Mouse (Mus musculus) neural tube, embryonic 11.5 days (tissue): ENCODE measurements around the gene Fam57a. TPM values are rescaled to one million over a fixed set of nuclear protein-coding genes. Genes with fewer than 3 reads are reported as not detected.

ENCODE experiments used
- ATAC-seq: fragments of 200-750 bp; cut with Nextera tagmentation; 2 replicates; pipeline ENCODE4 v1.8.0; 2017; ENCODE audit warnings: moderate number of reproducible peaks, mild to moderate bottlenecking, moderate TSS enrichment, moderate library complexity; ENCODE audit not compliant: insufficient read depth, low FRiP score, low TSS enrichment
- DNase-seq: peaks from one replicate; pipeline ENCODE4 v3.0.0-alpha.2; 2015; ENCODE audit warnings: low spot score
- H3K27ac ChIP-seq: fragments of 300-500 bp; sonication (generic); 2 replicates; pipeline ENCODE4 v1.5.1; 2014; ENCODE audit warnings: low read depth, mild to moderate bottlenecking, low read length
- H3K27me3 ChIP-seq: fragments of 300-500 bp; sonication (generic); 2 replicates; pipeline ENCODE4 v1.6.1; 2014; ENCODE audit warnings: mild to moderate bottlenecking, low read length, mixed read lengths; ENCODE audit not compliant: control insufficient read depth, insufficient read depth
- H3K36me3 ChIP-seq: fragments of 300-500 bp; sonication (generic); 2 replicates; pipeline ENCODE4 v1.6.1; 2014; ENCODE audit warnings: mild to moderate bottlenecking, low read length, moderate library complexity, mixed read lengths; ENCODE audit not compliant: control insufficient read depth, insufficient read depth
- H3K4me1 ChIP-seq: fragments of 300-500 bp; sonication (generic); 2 replicates; pipeline ENCODE4 v1.6.1; 2014; ENCODE audit warnings: low read length, mixed read lengths; ENCODE audit not compliant: control insufficient read depth, insufficient read depth
- H3K4me2 ChIP-seq: fragments of 300-500 bp; sonication (generic); 2 replicates; pipeline ENCODE4 v1.6.1; 2014; ENCODE audit warnings: low read depth, mild to moderate bottlenecking, moderate library complexity
- H3K4me3 ChIP-seq: fragments of 300-500 bp; sonication (generic); 2 replicates; pipeline ENCODE4 v1.5.1; 2014; ENCODE audit warnings: low read depth, low read length
- H3K9ac ChIP-seq: fragments of 300-500 bp; sonication (generic); 2 replicates; pipeline ENCODE4 v1.6.1; 2014; ENCODE audit warnings: mild to moderate bottlenecking, low read length
- H3K9me3 ChIP-seq: fragments of 300-500 bp; sonication (generic); 2 replicates; pipeline ENCODE4 v1.6.1; 2016; ENCODE audit warnings: low read length; ENCODE audit not compliant: control insufficient read depth
- WGBS: fragments of 180-500 bp; shearing (Covaris S2); extraction: QIAGEN DNeasy Blood & Tissue Kit; methylation state at CpG from one replicate; pipeline ENCODE4 v1.1.7; 2014; 5-methylcytosine and 5-hydroxymethylcytosine counted together
- polyA plus RNA-seq: library from polyadenylated mRNA; unstranded; fragments of >200 nt; fragmentation: Nextera tagmentation; extraction: Ambion mirVana; gene quantifications from 2 replicates; pipeline ENCODE4 v1.2.1, GENCODE M21; 2014

Fam57a gene
- polyA plus RNA-seq, 1 experiment from 2014 or later = 37.2 TPM

DNA sequence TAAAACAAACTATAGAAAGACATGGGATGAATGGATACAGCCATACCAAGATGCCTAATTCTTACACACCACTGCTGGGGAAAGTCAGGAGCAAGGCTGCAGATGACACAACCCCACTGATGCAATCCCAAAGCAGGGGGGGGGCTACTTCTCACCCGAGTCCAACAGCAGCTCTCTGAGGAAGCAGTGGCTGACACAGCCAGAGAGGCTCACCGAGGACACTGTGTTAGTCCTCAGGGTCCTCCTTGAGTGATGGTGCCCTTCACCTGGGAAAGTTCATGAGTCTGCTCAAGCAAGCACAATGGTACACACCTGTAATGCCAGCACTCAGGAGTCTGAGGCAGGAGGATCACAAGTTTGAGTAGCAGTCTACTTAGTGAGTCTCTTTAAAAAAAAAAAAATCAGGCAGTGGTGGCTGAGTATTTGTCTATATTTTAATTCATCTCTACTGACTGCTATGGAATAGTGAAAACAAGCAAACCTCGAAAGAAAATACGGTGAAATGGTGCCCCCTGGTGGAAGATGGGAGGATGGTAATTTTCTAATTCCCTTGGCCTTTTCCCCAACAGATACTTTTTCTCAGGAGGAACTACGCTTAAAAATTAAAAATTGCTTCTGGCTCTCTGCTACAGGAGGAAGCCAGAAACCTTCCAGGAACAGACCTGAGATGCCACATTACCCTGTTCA, 12.2 kb upstream of the Fam57a start:
- H3K4me3 ChIP-seq = no peak overlapping the region
- 35% methylated on average over 5 of the region's 5 CpGs for WGBS
- H3K4me2 ChIP-seq = no peak overlapping the region
- no peaks in the 10 kb centered on the region for H3K4me1 ChIP-seq
- H3K36me3 ChIP-seq = peaks cover 2% of the 10 kb centered on the region; the same call in 1 of the 2 replicates
- no peak overlapping the region for H3K27ac ChIP-seq
- no peak overlapping the region for H3K9ac ChIP-seq
- no peak for ATAC-seq
- no peaks in the 10 kb centered on the region for H3K9me3 ChIP-seq
- H3K27me3 ChIP-seq = no peaks in the 10 kb centered on the region
- DNase-seq = peak; percentile 67

DNA sequence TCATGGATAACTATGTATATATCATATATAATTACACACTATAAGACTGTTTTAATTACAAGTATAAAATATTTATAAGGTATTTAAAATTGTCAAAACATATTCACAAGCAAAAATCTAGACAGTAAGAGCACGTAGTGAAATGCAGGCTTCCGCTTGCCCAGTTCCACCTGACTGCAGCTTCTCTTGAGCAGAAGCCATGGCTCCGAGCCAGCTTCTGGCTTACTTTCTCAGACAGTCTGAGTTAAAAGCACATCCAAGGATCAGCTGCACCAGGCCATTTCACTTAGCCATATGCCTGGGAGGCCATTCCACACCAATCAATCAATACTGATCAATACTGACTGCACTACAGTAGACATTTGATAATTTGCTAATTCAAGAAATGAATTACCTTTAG, 10.5 kb upstream of the Fam57a start:
- Histone ChIP-seq H3K27me3 (no peaks in the 10 kb centered on the region), H3K9ac (no peak overlapping the region), H3K4me2 (no peak overlapping the region), H3K27ac (no peak overlapping the region), H3K4me1 (no peaks in the 10 kb centered on the region), H3K9me3 (no peaks in the 10 kb centered on the region), H3K36me3 (no peaks in the 10 kb centered on the region), H3K4me3 (no peak overlapping the region)
- ATAC-seq (no peak), DNase-seq (no peak)
- 84% methylated on average over 3 of the region's 3 CpGs for WGBS

DNA sequence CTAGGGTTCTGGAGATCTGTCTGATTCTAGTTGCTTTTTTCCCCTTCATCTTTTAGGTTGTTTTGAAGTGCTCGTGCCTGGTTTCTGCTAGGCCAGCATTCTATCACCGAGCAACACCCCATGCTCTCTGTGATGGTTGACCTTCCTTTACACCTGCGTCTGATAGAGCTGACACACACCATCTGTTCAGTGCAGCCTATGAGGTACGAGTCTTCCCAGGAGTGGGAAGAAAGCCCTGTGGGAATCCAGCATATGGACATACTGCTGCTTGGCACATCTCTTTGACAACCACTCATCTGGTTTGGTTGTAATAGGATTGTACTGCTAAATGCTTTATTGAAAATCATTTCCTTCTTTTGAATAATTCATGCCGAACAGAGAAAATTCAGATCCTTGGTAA, 9.3 kb upstream of the Fam57a start:
- no peak overlapping the region for H3K9ac ChIP-seq
- ATAC-seq = no peak
- no peaks in the 10 kb centered on the region for H3K36me3 ChIP-seq
- no peak overlapping the region for H3K27ac ChIP-seq
- no peaks in the 10 kb centered on the region for H3K9me3 ChIP-seq
- H3K4me3 ChIP-seq = no peak overlapping the region
- no peaks in the 10 kb centered on the region for H3K4me1 ChIP-seq
- 67% methylated on average over 5 of the region's 5 CpGs for WGBS
- no peak for DNase-seq
- no peaks in the 10 kb centered on the region for H3K27me3 ChIP-seq
- H3K4me2 ChIP-seq = no peak overlapping the region

DNA sequence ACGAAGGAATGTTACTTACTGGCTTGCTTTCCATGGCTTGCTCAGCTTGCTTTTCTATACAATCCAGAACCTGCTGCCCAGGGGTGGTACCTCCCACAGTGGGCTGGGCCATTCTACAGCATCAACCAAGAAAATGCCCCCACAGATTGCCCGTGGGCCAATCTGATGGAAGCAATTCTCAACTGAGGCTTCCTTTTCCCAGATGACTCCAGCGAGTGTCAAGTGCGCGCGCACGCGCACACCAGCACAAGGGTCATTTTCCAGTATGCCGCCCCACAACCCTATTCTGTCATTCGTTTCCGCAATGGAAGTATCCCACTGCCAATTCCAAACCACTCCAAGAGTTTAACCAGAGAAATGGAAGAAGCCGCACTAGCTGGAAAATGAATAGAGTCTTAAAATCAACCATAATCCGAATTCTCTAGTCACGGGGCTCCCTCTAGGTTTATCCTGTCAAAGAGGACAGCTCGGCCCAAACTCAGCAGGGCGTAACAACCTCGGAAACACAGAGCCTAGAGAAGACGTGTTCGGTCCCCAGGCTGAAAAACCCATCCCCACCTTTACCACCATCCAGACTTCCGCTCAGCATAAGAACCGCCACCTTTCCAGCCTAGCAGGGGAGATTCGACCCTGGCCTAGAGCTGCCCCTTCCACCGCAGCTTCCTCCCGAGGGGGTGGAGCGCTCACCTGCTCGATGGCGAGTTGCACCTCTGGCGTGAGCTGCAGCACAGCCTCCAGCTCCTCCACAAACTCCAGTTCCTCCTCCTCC, 561 bp upstream of the Fam57a start:
- peak overlapping the region; percentile 70 for H3K9ac ChIP-seq
- DNase-seq (peak; percentile 56), ATAC-seq (peak; percentile 58)
- no peaks in the 10 kb centered on the region for H3K9me3 ChIP-seq
- peak overlapping the region; percentile 67 for H3K4me2 ChIP-seq
- no peaks in the 10 kb centered on the region for H3K27me3 ChIP-seq
- H3K4me3 ChIP-seq = peak overlapping the region; percentile 92
- H3K36me3 ChIP-seq = no peaks in the 10 kb centered on the region
- 3% methylated on average over 28 of the region's 28 CpGs for WGBS
- peaks cover 4% of the 10 kb centered on the region; the same call in 1 of the 2 replicates for H3K4me1 ChIP-seq
- peak overlapping the region; percentile 35; the same call in 1 of the 2 replicates for H3K27ac ChIP-seq

DNA sequence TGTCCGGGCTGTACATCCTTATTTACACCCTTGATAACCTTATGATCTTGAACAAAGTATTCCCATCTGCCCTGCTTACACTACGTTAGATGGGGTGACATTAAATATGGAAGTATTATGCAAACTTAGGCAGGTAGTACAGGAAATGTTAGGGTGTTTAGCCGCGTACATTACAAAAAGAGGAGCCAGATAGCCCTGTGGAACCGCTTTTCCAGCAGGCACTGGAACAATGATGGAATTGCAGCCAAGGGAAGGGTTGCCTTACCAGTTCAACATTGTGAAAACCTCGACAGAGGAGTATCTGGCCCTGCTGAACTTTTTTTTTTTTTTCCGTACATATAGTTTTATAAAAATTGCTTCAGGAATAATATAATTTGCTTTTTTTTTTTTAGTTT, 672 bp downstream of the Fam57a start:
- no peak for ATAC-seq
- Histone ChIP-seq H3K9me3 (no peaks in the 10 kb centered on the region), H3K9ac (peak overlapping the region; percentile 70), H3K36me3 (no peaks in the 10 kb centered on the region), H3K4me2 (peak overlapping the region; percentile 67), H3K4me1 (peaks cover 4% of the 10 kb centered on the region; the same call in 1 of the 2 replicates), H3K27ac (no peak overlapping the region), H3K4me3 (peak overlapping the region; percentile 92), H3K27me3 (no peaks in the 10 kb centered on the region)
- 27% methylated on average over 7 of the region's 7 CpGs for WGBS
- DNase-seq = no peak

DNA sequence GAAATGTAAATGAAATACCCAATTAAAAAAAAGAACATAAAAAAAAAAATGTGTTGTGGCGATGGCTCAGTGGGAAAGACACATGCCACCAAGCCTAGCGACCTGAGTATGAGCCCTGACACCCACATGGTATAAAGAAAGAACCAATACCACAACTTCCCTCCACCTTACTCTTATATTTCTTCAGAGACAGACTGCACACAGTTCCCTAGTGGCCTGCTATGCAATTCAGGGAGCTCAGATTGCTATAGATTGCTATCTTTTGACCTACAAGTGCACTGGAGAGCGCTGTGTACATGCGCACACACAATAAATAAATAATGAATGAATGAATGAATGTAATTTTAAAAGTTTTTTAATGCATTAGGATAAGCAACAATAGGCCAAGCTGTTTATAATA, 4.3 kb downstream of the Fam57a start:
- Histone ChIP-seq H3K4me1 (peaks cover 1% of the 10 kb centered on the region; the same call in 1 of the 2 replicates), H3K27me3 (no peaks in the 10 kb centered on the region), H3K9me3 (no peaks in the 10 kb centered on the region), H3K36me3 (no peaks in the 10 kb centered on the region), H3K4me3 (no peak overlapping the region), H3K27ac (no peak overlapping the region), H3K4me2 (no peak overlapping the region), H3K9ac (no peak overlapping the region)
- ATAC-seq = no peak
- no peak for DNase-seq
- 84% methylated on average over 4 of the region's 4 CpGs for WGBS

DNA sequence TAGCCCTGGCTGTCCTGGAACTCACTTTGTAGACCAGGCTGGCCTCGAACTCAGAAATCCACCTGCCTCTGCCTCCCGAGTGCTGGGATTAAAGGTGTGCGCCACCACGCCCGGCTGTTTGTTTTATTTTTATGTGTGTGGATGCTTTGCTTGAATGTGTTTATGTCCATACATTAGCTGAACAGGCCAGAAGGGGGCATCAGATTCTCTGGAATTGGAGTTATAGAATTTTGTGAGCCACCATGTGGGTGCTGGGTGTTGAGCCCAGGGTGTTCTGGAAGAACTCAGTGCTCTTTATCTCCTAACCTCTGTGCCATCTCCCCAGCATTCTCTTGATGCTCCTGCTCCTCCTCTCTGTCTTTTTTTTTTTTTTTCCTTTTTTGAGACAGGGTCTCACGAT, 7.4 kb downstream of the Fam57a start:
- WGBS = 92% methylated on average over 6 of the region's 6 CpGs
- no peak for ATAC-seq

DNA sequence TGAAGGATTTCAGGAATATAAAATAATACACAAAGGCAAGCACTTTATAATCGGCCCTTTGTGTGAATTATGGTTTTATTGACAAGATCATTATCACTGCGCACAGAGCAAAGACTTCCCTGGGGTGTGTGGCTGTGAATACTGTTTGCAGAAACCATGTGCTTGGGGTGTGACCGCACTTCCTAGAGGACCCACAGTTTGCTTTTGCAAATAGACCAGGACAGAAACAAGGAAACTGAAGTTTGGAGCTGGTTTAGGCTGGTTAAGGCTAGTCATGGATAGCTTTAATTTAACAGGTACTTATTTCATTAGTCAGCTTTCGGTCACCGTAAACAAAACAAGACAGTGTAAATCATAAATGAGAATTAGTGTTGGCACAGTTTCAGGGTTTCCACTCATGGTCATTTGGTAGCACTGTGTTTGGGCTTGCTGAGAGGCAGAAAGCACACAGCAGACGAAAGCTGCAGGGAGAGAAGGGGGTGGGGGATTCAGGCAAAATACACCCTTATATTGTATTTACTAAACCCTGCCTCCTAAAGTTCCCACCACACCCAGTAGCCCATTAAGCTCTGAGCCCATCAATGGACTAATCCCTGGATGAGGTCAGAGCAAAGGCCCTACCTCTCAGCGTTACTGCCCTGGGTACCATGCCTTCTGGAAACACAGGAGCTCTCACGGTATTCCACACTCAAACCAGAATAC, 17.0 kb downstream of the Fam57a start:
- Histone ChIP-seq H3K9ac (no peak overlapping the region), H3K4me1 (no peaks in the 10 kb centered on the region), H3K9me3 (no peaks in the 10 kb centered on the region), H3K4me2 (no peak overlapping the region), H3K4me3 (no peak overlapping the region), H3K27ac (no peak overlapping the region), H3K36me3 (no peaks in the 10 kb centered on the region), H3K27me3 (no peaks in the 10 kb centered on the region; the same call in 1 of the 2 replicates)
- no peak for DNase-seq
- WGBS = 64% methylated on average over 8 of the region's 8 CpGs
- no peak for ATAC-seq

More for the DNA sequence above, 7.4 kb downstream of the Fam57a start:
- Histone ChIP-seq H3K27ac (no peak overlapping the region), H3K4me2 (no peak overlapping the region), H3K9me3 (no peaks in the 10 kb centered on the region), H3K4me1 (no peaks in the 10 kb centered on the region), H3K36me3 (no peaks in the 10 kb centered on the region), H3K9ac (no peak overlapping the region), H3K27me3 (no peaks in the 10 kb centered on the region), H3K4me3 (no peak overlapping the region)
- DNase-seq = no peak
